Mouse (Mus musculus) intestine, embryonic 16.5 days (tissue): ENCODE data around the gene Igf2bp3. TPM values are rescaled to one million over a fixed set of nuclear protein-coding genes. Genes with fewer than 3 reads are reported as not detected.

Experiments
- ATAC-seq: fragments of 200-750 bp; cut with Nextera tagmentation; 2 replicates; pipeline ENCODE4 v1.8.0; 2017; ENCODE audit warnings: moderate TSS enrichment, moderate library complexity
- H3K27ac ChIP-seq: fragments of 300-500 bp; sonication (generic); 2 replicates; pipeline ENCODE4 v1.5.1; 2014; ENCODE audit warnings: mild to moderate bottlenecking, low read length
- H3K27me3 ChIP-seq: fragments of 300-500 bp; sonication (generic); replicated peaks from 2 replicates; pipeline ENCODE4 v1.6.1; 2014; ENCODE audit warnings: low read length, control low read depth, mixed read lengths; ENCODE audit not compliant: control insufficient read depth, insufficient read depth
- H3K36me3 ChIP-seq: fragments of 300-500 bp; sonication (generic); 2 replicates; pipeline ENCODE4 v1.6.1; 2014; ENCODE audit warnings: low read length, control low read depth; ENCODE audit not compliant: control insufficient read depth, insufficient read depth
- H3K4me1 ChIP-seq: fragments of 300-500 bp; sonication (generic); 2 replicates; pipeline ENCODE4 v1.6.1; 2014; ENCODE audit warnings: low read length, control low read depth, mixed read lengths; ENCODE audit not compliant: control insufficient read depth, insufficient read depth
- H3K4me2 ChIP-seq: fragments of 300-500 bp; sonication (generic); 2 replicates; pipeline ENCODE4 v1.6.1; 2014; ENCODE audit warnings: low read depth, low read length, control low read depth
- H3K4me3 ChIP-seq: fragments of 300-500 bp; sonication (generic); 2 replicates; pipeline ENCODE4 v1.5.1; 2014; ENCODE audit warnings: mild to moderate bottlenecking, low read length
- H3K9ac ChIP-seq: fragments of 300-500 bp; sonication (generic); 2 replicates; pipeline ENCODE4 v1.6.1; 2014; ENCODE audit warnings: low read depth, low read length
- H3K9me3 ChIP-seq: fragments of 300-500 bp; sonication (generic); 2 replicates; pipeline ENCODE4 v1.6.1; 2016; ENCODE audit warnings: low read length, control low read depth; ENCODE audit not compliant: control insufficient read depth
- WGBS: fragments of 180-500 bp; shearing (Covaris S2); extraction: QIAGEN DNeasy Blood & Tissue Kit; methylation state at CpG from one replicate; pipeline ENCODE4 v1.1.7; 2014; 5-methylcytosine and 5-hydroxymethylcytosine counted together
- polyA plus RNA-seq: library from polyadenylated mRNA; unstranded; fragments of >200 nt; fragmentation: Nextera tagmentation; extraction: Ambion mirVana; gene quantifications from 2 replicates; pipeline ENCODE4 v1.2.1, GENCODE M21; 2015

Igf2bp3 gene
- polyA plus RNA-seq, 1 experiment from 2014 or later = 78.7 TPM

DNA sequence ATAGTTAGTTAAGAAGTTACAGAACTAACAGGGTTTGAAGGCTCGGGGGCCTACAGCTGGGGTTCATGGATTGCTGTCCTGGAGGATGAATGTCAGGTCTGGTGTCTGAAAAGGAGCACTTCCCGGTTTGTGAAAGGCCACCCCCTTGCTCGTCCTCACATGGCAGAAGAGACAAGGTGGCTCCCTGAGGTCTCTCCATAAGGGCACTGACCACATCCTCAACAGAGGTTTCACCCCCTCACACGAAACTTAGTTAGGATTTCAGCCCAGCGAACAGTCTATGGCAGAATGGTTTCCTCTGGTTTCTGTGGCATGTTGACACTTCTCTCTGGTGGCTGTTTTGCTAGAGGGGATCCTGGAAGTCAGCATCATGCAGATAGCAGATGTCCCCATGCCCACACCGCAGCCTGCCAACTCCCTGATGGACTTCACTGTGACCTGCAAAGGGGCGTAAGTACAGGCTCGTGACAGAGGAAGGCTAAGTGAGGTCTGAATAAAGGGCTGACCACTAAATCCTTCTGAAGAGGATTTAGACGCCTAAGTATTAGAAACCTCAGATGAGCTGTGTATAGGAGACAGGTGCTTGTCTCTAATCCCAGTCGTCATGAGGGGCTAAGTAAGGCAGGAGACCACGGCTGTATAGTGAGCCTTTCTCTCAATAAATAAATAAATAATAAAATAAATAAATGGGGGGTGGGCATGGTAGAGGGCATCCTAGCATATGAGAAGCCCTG is 163.9 kb downstream of the Igf2bp3 start:
- Histone ChIP-seq H3K4me2 (no peak overlapping the region), H3K4me1 (no peaks in the 10 kb centered on the region), H3K36me3 (no peaks in the 10 kb centered on the region), H3K9me3 (no peaks in the 10 kb centered on the region), H3K27me3 (no peaks in the 10 kb centered on the region), H3K9ac (no peak overlapping the region), H3K27ac (no peak overlapping the region), H3K4me3 (no peak overlapping the region)
- ATAC-seq = no peak
- WGBS = 74% methylated on average over 11 of the region's 11 CpGs

GRCm38 (mm10) chr6:49048395-49048794 is 166.4 kb downstream of the Igf2bp3 start:
- Histone ChIP-seq H3K27ac (no peak overlapping the region), H3K9ac (no peak overlapping the region), H3K4me3 (no peak overlapping the region), H3K4me1 (no peaks in the 10 kb centered on the region), H3K4me2 (no peak overlapping the region), H3K9me3 (no peaks in the 10 kb centered on the region), H3K27me3 (no peaks in the 10 kb centered on the region), H3K36me3 (no peaks in the 10 kb centered on the region)
- WGBS = 87% methylated on average over 10 of the region's 10 CpGs
- ATAC-seq = no peak

DNA sequence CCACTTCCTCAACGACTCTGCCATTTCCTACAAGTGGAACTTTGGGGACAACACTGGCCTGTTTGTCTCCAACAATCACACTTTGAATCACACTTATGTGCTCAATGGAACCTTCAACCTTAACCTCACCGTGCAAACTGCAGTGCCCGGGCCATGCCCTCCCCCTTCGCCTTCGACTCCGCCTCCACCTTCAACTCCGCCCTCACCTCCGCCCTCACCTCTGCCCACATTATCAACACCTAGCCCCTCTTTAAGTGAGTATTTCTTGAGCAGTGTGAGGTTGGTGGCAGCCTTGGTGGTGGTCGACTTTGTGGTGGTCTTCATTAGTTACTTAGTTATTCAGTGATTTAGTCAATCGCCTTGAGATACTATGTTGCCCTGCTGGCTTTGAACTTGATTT is 166.9 kb downstream of the Igf2bp3 start:
- no peak overlapping the region for H3K27ac ChIP-seq
- no peak for ATAC-seq
- 70% methylated on average over 10 of the region's 10 CpGs for WGBS
- H3K4me2 ChIP-seq = no peak overlapping the region
- H3K4me3 ChIP-seq = no peak overlapping the region
- no peak overlapping the region for H3K9ac ChIP-seq
- no peaks in the 10 kb centered on the region for H3K4me1 ChIP-seq
- no peaks in the 10 kb centered on the region for H3K27me3 ChIP-seq
- H3K36me3 ChIP-seq = no peaks in the 10 kb centered on the region
- no peaks in the 10 kb centered on the region for H3K9me3 ChIP-seq

- H3K9ac ChIP-seq = no peak overlapping the region
- H3K27me3 ChIP-seq = no peaks in the 10 kb centered on the region
- no peak overlapping the region for H3K4me3 ChIP-seq
- no peak overlapping the region for H3K27ac ChIP-seq
- 74% methylated on average over 8 of the region's 8 CpGs for WGBS
- no peak for ATAC-seq
- no peak overlapping the region for H3K4me2 ChIP-seq
- H3K4me1 ChIP-seq = no peaks in the 10 kb centered on the region
- no peaks in the 10 kb centered on the region for H3K36me3 ChIP-seq
- H3K9me3 ChIP-seq = no peaks in the 10 kb centered on the region
Measured at GRCm38 (mm10) chr6:49046976-49047375, 167.8 kb downstream of the Igf2bp3 start.

GRCm38 (mm10) chr6:49046502-49046901 is 168.3 kb downstream of the Igf2bp3 start:
- Histone ChIP-seq H3K4me3 (no peak overlapping the region), H3K27me3 (no peaks in the 10 kb centered on the region), H3K4me2 (no peak overlapping the region), H3K9me3 (no peaks in the 10 kb centered on the region), H3K4me1 (no peaks in the 10 kb centered on the region), H3K9ac (no peak overlapping the region), H3K36me3 (no peaks in the 10 kb centered on the region), H3K27ac (no peak overlapping the region)
- WGBS = 71% methylated on average over 6 of the region's 6 CpGs
- no peak for ATAC-seq

GRCm38 (mm10) chr6:49039470-49040180 is 175.1 kb downstream of the Igf2bp3 start:
- Histone ChIP-seq H3K4me2 (peak overlapping the region; percentile 43), H3K36me3 (no peaks in the 10 kb centered on the region), H3K27ac (no peak overlapping the region), H3K9ac (peak overlapping the region; percentile 23), H3K4me3 (peak overlapping the region; percentile 34), H3K4me1 (peaks cover 19% of the 10 kb centered on the region), H3K9me3 (no peaks in the 10 kb centered on the region), H3K27me3 (peaks cover 3% of the 10 kb centered on the region; the same call in 1 of the 2 replicates)
- no peak for ATAC-seq
- 14% methylated on average over 18 of the region's 18 CpGs for WGBS

DNA sequence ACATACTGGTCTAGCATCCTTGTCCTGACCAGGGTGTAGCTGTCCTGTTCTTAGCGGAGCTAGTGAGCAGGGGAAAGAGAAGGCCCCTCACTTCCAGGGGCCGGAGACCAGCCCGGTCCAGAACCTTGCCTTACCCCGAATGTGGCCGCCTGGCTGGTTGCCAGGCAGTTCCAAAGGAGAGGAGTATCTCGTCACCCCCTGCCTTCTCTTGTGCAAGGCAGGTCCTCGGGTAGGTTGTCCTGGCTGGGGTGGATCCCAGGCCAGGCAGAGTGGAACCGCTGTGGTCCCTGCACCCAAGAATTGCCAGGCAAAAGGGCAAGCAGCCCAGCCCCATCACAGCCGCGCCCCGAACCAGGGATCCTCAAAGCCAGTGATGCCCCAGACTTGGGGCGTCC is 177.5 kb downstream of the Igf2bp3 start:
- peaks cover 3% of the 10 kb centered on the region; the same call in 1 of the 2 replicates for H3K27me3 ChIP-seq
- H3K4me3 ChIP-seq = no peak overlapping the region
- peak; percentile 54 for ATAC-seq
- H3K27ac ChIP-seq = no peak overlapping the region
- no peaks in the 10 kb centered on the region for H3K36me3 ChIP-seq
- H3K9ac ChIP-seq = 0 out of 2 replicates have a peak overlapping the region, but pooled peaks have one; percentile 14
- H3K9me3 ChIP-seq = no peaks in the 10 kb centered on the region
- peaks cover 19% of the 10 kb centered on the region for H3K4me1 ChIP-seq
- H3K4me2 ChIP-seq = no peak overlapping the region
- WGBS = 59% methylated on average over 12 of the region's 12 CpGs

GRCm38 (mm10) chr6:49036275-49037267 is 178.2 kb downstream of the Igf2bp3 start, which contains the start of gene Gpnmb:
TSS of gene Gpnmb (plus strand) at chr6:49036546.
- Histone ChIP-seq H3K9ac (peak within 1 kb of the TSS; percentile 14; the same call in 1 of the 2 replicates), H3K4me1 (peaks cover 19% of the 10 kb centered on the region), H3K27ac (no peak within 1 kb of the TSS), H3K9me3 (no peaks in the 10 kb centered on the region), H3K4me3 (no peak within 1 kb of the TSS), H3K4me2 (peak within 1 kb of the TSS; percentile 35), H3K36me3 (no peaks in the 10 kb centered on the region), H3K27me3 (peaks cover 3% of the 10 kb centered on the region; the same call in 1 of the 2 replicates)
- 42% methylated on average over 28 of the region's 28 CpGs for WGBS
- ATAC-seq = no peak
